Mouse (Mus musculus) neural tube, embryonic 10.5 days (tissue): ENCODE measurements around the gene 1700067K01Rik.

Source experiments
- DNase-seq: peaks from one replicate; pipeline ENCODE4 v3.0.0-alpha.2; 2017; ENCODE audit warnings: low spot score; ENCODE audit errors: extremely low spot score

The 1700067K01Rik gene

DNA sequence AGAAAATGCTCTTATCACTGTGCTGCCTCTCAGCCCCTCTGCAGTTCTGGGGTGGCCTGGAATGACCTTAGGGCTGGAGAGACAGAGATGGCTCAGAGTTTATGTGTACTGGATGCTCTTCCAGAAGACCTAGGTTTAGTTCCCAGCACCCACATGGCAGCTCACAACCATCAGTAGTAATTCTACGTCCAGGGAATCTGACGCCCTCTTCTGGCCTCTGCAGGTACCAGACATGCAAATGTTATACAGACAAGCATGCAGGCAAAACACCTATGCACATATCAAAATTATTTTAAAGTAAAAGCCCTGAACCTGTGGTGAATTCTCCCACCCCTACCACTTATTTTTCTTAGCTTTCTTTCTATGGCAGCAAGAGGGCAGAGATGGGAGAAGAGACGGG is 45.2 kb downstream of the 1700067K01Rik start:
- no peak for DNase-seq

DNA sequence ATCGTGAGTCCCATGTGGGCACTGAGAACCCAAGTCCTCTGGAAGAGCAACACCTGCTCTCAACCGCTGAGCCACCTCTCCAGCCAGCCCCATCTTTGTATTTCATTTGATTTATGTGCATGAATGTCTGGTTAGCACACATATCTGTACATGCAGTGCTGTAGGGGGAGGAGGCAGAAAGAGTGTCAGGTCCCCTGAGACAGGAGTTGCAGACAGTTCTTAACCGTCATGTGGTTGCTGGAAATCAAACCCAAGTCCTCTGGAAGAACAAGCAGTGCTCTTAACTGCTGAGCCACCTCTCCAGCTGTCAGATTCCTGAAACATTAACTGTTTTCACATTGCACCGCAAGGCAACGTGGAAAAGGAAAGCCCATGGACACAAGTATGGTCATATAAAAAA is 46.9 kb downstream of the 1700067K01Rik start:
- DNase-seq: no peak

DNA sequence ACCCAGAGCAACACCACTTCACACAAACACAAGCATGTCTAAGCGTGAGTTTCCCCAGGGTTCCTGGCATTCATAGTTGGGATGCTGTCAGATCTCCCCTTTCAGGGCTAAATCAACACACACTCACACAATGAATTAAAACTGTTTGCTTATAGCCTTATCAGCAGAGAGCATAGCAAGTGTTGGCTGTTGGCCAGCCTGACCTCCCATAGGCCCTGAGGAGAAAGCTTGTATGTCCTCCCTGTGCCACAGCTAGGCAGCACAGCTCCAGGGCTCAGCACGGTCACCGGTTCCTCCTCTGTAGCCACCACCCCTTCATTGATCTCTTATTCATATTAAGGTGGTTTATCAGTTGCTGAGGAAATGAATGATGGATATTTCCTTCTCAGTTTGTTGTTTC is 51.4 kb downstream of the 1700067K01Rik start:
- no peak for DNase-seq

DNA sequence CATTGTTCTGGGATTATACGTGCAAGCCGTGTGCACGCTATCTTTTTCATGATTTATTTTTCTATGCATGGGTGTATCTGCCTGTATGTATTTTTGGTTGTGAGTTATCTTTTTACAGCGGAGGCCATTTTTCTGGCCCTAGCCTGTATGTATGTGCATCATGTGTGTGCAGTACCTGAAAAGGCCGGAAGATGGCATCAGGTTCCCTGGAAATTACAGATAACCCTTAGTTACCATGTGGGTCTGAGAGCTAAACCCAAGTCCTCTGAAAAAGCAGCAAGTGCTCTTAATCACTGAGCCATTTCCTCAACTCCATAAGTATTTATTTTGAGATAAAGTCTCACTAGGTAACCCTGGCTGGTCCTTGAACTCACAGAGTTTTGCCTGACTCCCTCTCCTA is 51.9 kb downstream of the 1700067K01Rik start:
- DNase-seq: no peak
